Mouse (Mus musculus): ENCODE measurements around the gene Polr1c. TPM values are rescaled to one million over a fixed set of nuclear protein-coding genes. Genes with fewer than 3 reads are reported as not detected.

Gene Polr1c
- polyA plus RNA-seq, 1 experiment = 105 TPM

DNA sequence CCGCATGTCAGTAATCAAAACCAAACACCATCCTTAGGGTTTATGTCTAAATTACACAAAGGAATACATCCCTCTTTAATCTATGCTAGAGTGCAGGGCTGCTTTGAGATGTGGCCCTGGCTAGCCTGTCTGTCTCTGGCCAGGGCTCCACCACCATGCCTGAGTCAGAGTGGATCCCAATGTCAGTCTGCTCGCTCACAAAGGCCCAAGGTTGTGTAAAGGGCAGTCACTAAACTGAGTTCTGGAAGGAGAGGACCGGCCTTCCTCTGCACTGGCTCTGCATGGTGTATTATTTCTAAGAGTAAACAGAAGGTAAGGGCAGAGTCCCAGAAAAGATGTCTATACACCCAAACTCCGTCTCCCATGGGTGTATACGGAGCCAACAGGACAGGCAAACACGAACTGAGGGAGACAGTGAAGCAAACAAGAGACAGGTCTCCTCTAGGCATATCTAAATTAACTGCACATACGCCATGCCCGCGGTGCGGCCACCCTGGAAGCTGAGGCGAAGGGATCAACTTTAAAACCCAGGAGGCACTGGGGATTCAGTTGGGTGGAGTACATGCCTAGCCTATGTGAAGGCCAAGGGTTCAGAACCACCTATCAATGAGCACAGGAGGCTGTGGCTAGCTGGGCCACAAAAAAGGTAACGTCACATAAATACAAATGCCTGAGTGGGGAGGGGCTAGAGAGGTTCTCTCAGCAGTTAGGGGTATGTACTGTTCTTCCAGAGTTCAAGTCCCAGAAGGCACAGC, 30.3 kb upstream of the Polr1c start:
- peak overlapping the region; percentile 49 for H3K4me2 ChIP-seq (ENCODE audit: low read depth)
- no peak for TF ChIP-seq SRF (IDR thresholded peaks at IDR 0.05; ENCODE audit: control insufficient read depth, insufficient read length, low read depth)
- TF ChIP-seq MAX (IDR thresholded peaks at IDR 0.05; ENCODE audit: low read depth) = no peak
- TF ChIP-seq USF1 (IDR thresholded peaks at IDR 0.05; ENCODE audit: low read depth) = no peak
- no peak for TF ChIP-seq TCF3 (IDR thresholded peaks at IDR 0.05; ENCODE audit: insufficient read length, low read depth)
- no peak overlapping the region for H3ac ChIP-seq (ENCODE audit: control insufficient read depth, insufficient read length)
- peaks cover 60% of the 10 kb centered on the region for H3K79me2 ChIP-seq (ENCODE audit: control insufficient read depth, insufficient read depth)
- H3K4me3 ChIP-seq = no peak overlapping the region
- H3K27me3 ChIP-seq (ENCODE audit: control insufficient read depth, insufficient read depth, insufficient read length) = no peaks in the 10 kb centered on the region
- H3K36me3 ChIP-seq (ENCODE audit: control insufficient read depth, insufficient read depth) = peaks cover 7% of the 10 kb centered on the region

DNA sequence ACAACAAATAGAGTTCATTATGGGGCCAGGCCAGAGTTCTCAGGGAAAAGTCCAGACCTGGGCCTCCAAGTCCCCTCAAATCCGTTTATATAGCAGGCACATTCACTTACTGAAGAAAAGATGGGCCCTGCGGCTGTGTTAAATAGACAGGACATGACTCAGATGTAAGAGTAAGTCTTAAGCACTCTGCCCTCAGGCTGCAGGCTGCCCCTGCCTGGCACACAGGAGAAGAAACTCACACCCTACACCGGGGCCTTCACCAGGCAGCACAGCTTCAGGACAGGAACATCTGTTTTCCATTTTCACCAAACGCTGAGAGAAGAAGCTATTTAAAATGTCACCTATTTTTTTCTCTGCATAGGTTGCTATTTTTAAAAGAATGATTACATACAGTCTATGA, 29.7 kb upstream of the Polr1c start:
- H3K4me3 ChIP-seq = no peak overlapping the region
- H3K36me3 ChIP-seq (ENCODE audit: control insufficient read depth, insufficient read depth) = peaks cover 7% of the 10 kb centered on the region
- peak overlapping the region; percentile 49 for H3K4me2 ChIP-seq (ENCODE audit: low read depth)
- H3ac ChIP-seq (ENCODE audit: control insufficient read depth, insufficient read length) = no peak overlapping the region
- TF ChIP-seq REST (IDR thresholded peaks at IDR 0.05; ENCODE audit: insufficient read depth, insufficient read length) (no peak), E2F4 (IDR thresholded peaks at IDR 0.05; ENCODE audit: insufficient read depth) (no peak), USF1 (IDR thresholded peaks at IDR 0.05; ENCODE audit: low read depth) (no peak), MYOD1 (IDR thresholded peaks at IDR 0.05; ENCODE audit: control insufficient read depth in 1 of 3, insufficient read length in 2 of 3, low read depth in 2 of 3) (peak in 2 of 3 experiments; percentile 42 to 44), POLR2AphosphoS2 (IDR thresholded peaks at IDR 0.05; ENCODE audit: insufficient read length, low read depth) (no peak), CEBPB (IDR thresholded peaks at IDR 0.05; ENCODE audit: insufficient read depth, poor library complexity, severe bottlenecking) (no peak), TCF12 (IDR thresholded peaks at IDR 0.05; ENCODE audit: insufficient read depth, poor library complexity, severe bottlenecking) (peak; percentile 55), TCF3 (IDR thresholded peaks at IDR 0.05; ENCODE audit: insufficient read length, low read depth) (no peak), MYOG (IDR thresholded peaks at IDR 0.05; ENCODE audit: control insufficient read depth in 1 of 3, insufficient read depth in 1 of 3, insufficient read length in 2 of 3, low read depth in 2 of 3) (peak in 2 of 3 experiments; percentile 36), POLR2A (IDR thresholded peaks at IDR 0.05; ENCODE audit: insufficient read length, low read depth) (no peak)
- peaks cover 58% of the 10 kb centered on the region for H3K79me2 ChIP-seq (ENCODE audit: control insufficient read depth, insufficient read depth)
- no peaks in the 10 kb centered on the region for H3K27me3 ChIP-seq (ENCODE audit: control insufficient read depth, insufficient read depth, insufficient read length)

DNA sequence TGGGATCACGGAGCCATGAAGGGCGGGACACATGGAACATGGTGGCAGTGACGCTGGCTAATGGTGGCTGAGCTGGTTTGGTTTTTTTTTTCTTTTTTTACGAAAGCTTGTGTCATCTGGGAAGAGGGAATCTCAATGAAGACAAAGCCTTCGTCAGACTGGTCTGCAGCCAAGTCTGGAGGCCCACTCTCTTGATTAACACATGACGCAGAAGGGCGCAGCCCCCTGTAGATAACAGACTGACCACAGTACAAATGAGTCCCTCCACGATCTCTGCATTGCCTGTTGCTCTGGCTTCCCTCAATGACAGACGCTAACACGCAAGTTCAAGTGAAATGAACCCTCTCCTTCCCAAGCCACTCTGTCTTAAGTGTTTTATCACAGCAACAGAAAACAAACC, 27.7 kb upstream of the Polr1c start:
- peak overlapping the region; percentile 79 for H3K4me2 ChIP-seq (ENCODE audit: low read depth)
- H3K4me3 ChIP-seq = no peak overlapping the region
- H3K27me3 ChIP-seq (ENCODE audit: control insufficient read depth, insufficient read depth, insufficient read length) = no peaks in the 10 kb centered on the region
- H3K79me2 ChIP-seq (ENCODE audit: control insufficient read depth, insufficient read depth) = peaks cover 47% of the 10 kb centered on the region
- no peak for TF ChIP-seq USF1 (IDR thresholded peaks at IDR 0.05; ENCODE audit: low read depth)
- no peak for TF ChIP-seq SRF (IDR thresholded peaks at IDR 0.05; ENCODE audit: control insufficient read depth, insufficient read length, low read depth)
- TF ChIP-seq MYOG (IDR thresholded peaks at IDR 0.05; ENCODE audit: control insufficient read depth in 1 of 3, insufficient read depth in 1 of 3, insufficient read length in 2 of 3, low read depth in 2 of 3) = no peak
- no peak for TF ChIP-seq TCF12 (IDR thresholded peaks at IDR 0.05; ENCODE audit: insufficient read depth, poor library complexity, severe bottlenecking)
- TF ChIP-seq CEBPB (IDR thresholded peaks at IDR 0.05; ENCODE audit: insufficient read depth, poor library complexity, severe bottlenecking) = no peak
- no peak for TF ChIP-seq POLR2A (IDR thresholded peaks at IDR 0.05; ENCODE audit: insufficient read length, low read depth)
- TF ChIP-seq TCF3 (IDR thresholded peaks at IDR 0.05; ENCODE audit: insufficient read length, low read depth) = no peak
- no peak for TF ChIP-seq E2F4 (IDR thresholded peaks at IDR 0.05; ENCODE audit: insufficient read depth)
- TF ChIP-seq MYOD1 (IDR thresholded peaks at IDR 0.05; ENCODE audit: control insufficient read depth in 1 of 3, insufficient read length in 2 of 3, low read depth in 2 of 3) = no peak
- TF ChIP-seq REST (IDR thresholded peaks at IDR 0.05; ENCODE audit: insufficient read depth, insufficient read length) = no peak
- TF ChIP-seq POLR2AphosphoS2 (IDR thresholded peaks at IDR 0.05; ENCODE audit: insufficient read length, low read depth) = no peak
- TF ChIP-seq MAX (IDR thresholded peaks at IDR 0.05; ENCODE audit: low read depth) = no peak
- H3ac ChIP-seq (ENCODE audit: control insufficient read depth, insufficient read length) = no peak overlapping the region
- peaks cover 7% of the 10 kb centered on the region for H3K36me3 ChIP-seq (ENCODE audit: control insufficient read depth, insufficient read depth)

DNA sequence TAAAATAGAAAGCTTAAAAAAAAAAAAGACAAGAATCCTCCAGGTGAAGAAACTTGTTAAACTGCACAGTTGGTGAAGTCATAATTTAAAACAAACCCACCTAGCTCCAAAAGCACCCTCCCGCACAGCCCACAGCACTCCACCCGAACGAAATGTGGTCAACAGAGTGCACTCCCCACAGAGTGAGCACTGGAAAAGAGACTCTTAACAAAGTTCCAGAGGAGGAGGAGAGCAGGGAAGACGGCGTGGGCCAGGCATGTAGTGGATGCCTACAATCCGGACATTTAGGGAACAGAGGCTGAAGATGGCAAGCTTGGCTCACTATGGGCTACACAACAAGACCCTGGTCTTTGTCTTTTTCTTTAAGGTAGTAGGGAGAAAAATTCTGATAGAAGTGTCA, 27.2 kb upstream of the Polr1c start:
- Histone ChIP-seq H3K36me3 (ENCODE audit: control insufficient read depth, insufficient read depth) (peaks cover 7% of the 10 kb centered on the region), H3K4me2 (ENCODE audit: low read depth) (peak overlapping the region; percentile 79), H3K4me3 (no peak overlapping the region)

More for the DNA sequence above, 27.2 kb upstream of the Polr1c start:
- TF ChIP-seq USF1 (IDR thresholded peaks at IDR 0.05; ENCODE audit: low read depth) = no peak
- no peak for TF ChIP-seq POLR2AphosphoS2 (IDR thresholded peaks at IDR 0.05; ENCODE audit: insufficient read length, low read depth)
- TF ChIP-seq MYOD1 (IDR thresholded peaks at IDR 0.05; ENCODE audit: control insufficient read depth in 1 of 3, insufficient read length in 2 of 3, low read depth in 2 of 3) = no peak
- TF ChIP-seq CEBPB (IDR thresholded peaks at IDR 0.05; ENCODE audit: insufficient read depth, poor library complexity, severe bottlenecking) = no peak
- TF ChIP-seq MYOG (IDR thresholded peaks at IDR 0.05; ENCODE audit: control insufficient read depth in 1 of 3, insufficient read depth in 1 of 3, insufficient read length in 2 of 3, low read depth in 2 of 3) = no peak
- no peak for TF ChIP-seq E2F4 (IDR thresholded peaks at IDR 0.05; ENCODE audit: insufficient read depth)
- TF ChIP-seq POLR2A (IDR thresholded peaks at IDR 0.05; ENCODE audit: insufficient read length, low read depth) = no peak
- no peak for TF ChIP-seq SRF (IDR thresholded peaks at IDR 0.05; ENCODE audit: control insufficient read depth, insufficient read length, low read depth)
- TF ChIP-seq TCF3 (IDR thresholded peaks at IDR 0.05; ENCODE audit: insufficient read length, low read depth) = no peak
- no peak for TF ChIP-seq MAX (IDR thresholded peaks at IDR 0.05; ENCODE audit: low read depth)
- no peak for TF ChIP-seq REST (IDR thresholded peaks at IDR 0.05; ENCODE audit: insufficient read depth, insufficient read length)
- no peak for TF ChIP-seq TCF12 (IDR thresholded peaks at IDR 0.05; ENCODE audit: insufficient read depth, poor library complexity, severe bottlenecking)
- Histone ChIP-seq H3K27me3 (ENCODE audit: control insufficient read depth, insufficient read depth, insufficient read length) (no peaks in the 10 kb centered on the region), H3K79me2 (ENCODE audit: control insufficient read depth, insufficient read depth) (peaks cover 42% of the 10 kb centered on the region), H3ac (ENCODE audit: control insufficient read depth, insufficient read length) (no peak overlapping the region)

Data from myocyte (in vitro differentiated cells).